Mouse (Mus musculus) kidney, postnatal 10 days (tissue): ENCODE data around the gene Gm6408.
"Not testable (repeated sequence)": the region's sequence is repeated elsewhere in the genome, so short reads cannot be mapped to it uniquely, and the experiment has no call there.

ENCODE experiments used
- DNase-seq: peaks from one replicate; pipeline ENCODE4 v3.0.0; 2021; ENCODE audit warnings: mixed read lengths

The Gm6408 gene

GRCm38 (mm10) chr5:146481665-146482064 lies at the start of gene Gm6408:
Gm6408 (plus strand) TSS chr5:146481965.
- not testable (repeated sequence) for DNase-seq

GRCm38 (mm10) chr5:146432476-146432875 lies 49.3 kb upstream of the Gm6408 start:
- DNase-seq, result no peak

- no peak for DNase-seq
Measured at GRCm38 (mm10) chr5:146435316-146435715, 46.4 kb upstream of the Gm6408 start.

GRCm38 (mm10) chr5:146436796-146437195 lies 45.0 kb upstream of the Gm6408 start:
- no peak for DNase-seq

GRCm38 (mm10) chr5:146439152-146439781 lies 42.5 kb upstream of the Gm6408 start:
- DNase-seq, result no peak

- no peak for DNase-seq
Measured at GRCm38 (mm10) chr5:146440273-146440672, 41.5 kb upstream of the Gm6408 start.

- no peak for DNase-seq
Measured at GRCm38 (mm10) chr5:146442767-146443166, 39.0 kb upstream of the Gm6408 start.

- no peak for DNase-seq
Measured at GRCm38 (mm10) chr5:146446633-146447032, 35.1 kb upstream of the Gm6408 start.

GRCm38 (mm10) chr5:146451592-146452254 lies 30.0 kb upstream of the Gm6408 start:
- DNase-seq, result no peak

- no peak for DNase-seq
Measured at GRCm38 (mm10) chr5:146453556-146453955, 28.2 kb upstream of the Gm6408 start.

GRCm38 (mm10) chr5:146461612-146462011 lies 20.2 kb upstream of the Gm6408 start:
- peak; percentile 54 for DNase-seq

- no peak for DNase-seq
Measured at GRCm38 (mm10) chr5:146466663-146467062, 15.1 kb upstream of the Gm6408 start.

GRCm38 (mm10) chr5:146468311-146468710 lies 13.5 kb upstream of the Gm6408 start:
- DNase-seq, result no peak

GRCm38 (mm10) chr5:146470821-146471220 lies 10.9 kb upstream of the Gm6408 start:
- DNase-seq, result no peak

- DNase-seq, result no peak
Measured at GRCm38 (mm10) chr5:146471311-146471710, 10.5 kb upstream of the Gm6408 start.

GRCm38 (mm10) chr5:146471821-146472220 lies 9.9 kb upstream of the Gm6408 start:
- no peak for DNase-seq

GRCm38 (mm10) chr5:146479564-146479963 lies 2.2 kb upstream of the Gm6408 start:
- DNase-seq, result peak; percentile 58

GRCm38 (mm10) chr5:146488959-146489358 lies 7.2 kb downstream of the Gm6408 start:
- peak; percentile 66 for DNase-seq

- DNase-seq, result not testable (repeated sequence)
Measured at GRCm38 (mm10) chr5:146491063-146491462, 9.3 kb downstream of the Gm6408 start, which contains the start of gene Gm6370. Gm6370 (plus strand) TSS chr5:146491363.

GRCm38 (mm10) chr5:146502099-146502498 lies 20.3 kb downstream of the Gm6408 start, which contains the start of gene 4930449I24Rik:
4930449I24Rik (plus strand) TSS chr5:146502399.
- not testable (repeated sequence) for DNase-seq

- not testable (repeated sequence) for DNase-seq
Measured at GRCm38 (mm10) chr5:146513823-146514222, 32.1 kb downstream of the Gm6408 start, which contains the start of gene Gm3402. Gm3402 (plus strand) TSS chr5:146514123.

- DNase-seq, result not testable (repeated sequence)
Measured at GRCm38 (mm10) chr5:146525501-146525900, 43.7 kb downstream of the Gm6408 start, which contains the start of gene Gm3404. Gm3404 (plus strand) TSS chr5:146525801.
